Mouse (Mus musculus): ENCODE results near the gene Fcgrt. TPM values are rescaled to one million over a fixed set of nuclear protein-coding genes. Genes with fewer than 3 reads are reported as not detected.

The Fcgrt gene
- polyA plus RNA-seq, 2 experiments from 2014 or later, result 0.78 to 1.1 TPM

DNA sequence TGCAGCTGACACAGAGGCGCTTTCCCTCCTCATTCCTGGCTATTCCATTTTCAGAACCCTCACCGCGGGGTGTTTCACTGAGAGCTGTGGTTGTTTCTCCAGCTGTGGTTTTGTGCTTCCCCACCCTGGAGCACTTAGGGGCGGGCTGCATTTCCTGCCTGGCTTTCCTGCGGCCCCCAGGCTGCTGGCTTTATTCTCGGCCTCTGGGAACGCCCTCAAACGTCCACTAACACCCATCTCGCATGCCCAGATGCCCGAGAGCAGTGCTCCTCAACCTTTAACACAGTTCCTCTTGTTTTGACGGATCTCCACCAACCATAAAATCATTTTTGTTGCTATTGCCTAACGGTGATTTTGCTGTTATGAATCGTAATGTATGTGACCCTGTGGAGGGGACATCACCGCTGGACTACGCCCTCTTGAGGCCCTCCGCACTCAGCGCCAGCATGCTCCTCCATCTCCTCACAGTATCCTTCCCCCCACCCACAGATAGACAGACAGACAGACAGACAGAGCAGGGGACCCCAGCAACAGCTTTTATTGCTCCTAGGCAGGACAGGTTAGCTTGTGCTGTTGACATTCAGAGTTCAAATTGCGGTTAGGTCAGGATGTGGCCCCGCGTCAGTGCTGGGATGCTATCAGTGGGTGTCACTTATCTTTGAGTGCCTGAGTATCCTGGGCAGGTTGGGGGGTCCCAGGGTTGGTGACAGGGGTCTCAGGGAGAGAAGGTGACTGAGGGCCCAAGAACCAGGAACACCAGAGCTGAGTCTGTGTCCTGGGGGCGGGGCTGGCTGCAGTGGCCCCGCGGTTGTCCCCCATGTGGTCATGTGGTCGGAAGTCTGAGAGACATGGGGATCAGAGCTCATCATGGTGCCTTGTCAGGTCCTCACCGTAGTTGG, 21.0 kb downstream of the Fcgrt start:
- peak; percentile 66 for ATAC-seq

DNA sequence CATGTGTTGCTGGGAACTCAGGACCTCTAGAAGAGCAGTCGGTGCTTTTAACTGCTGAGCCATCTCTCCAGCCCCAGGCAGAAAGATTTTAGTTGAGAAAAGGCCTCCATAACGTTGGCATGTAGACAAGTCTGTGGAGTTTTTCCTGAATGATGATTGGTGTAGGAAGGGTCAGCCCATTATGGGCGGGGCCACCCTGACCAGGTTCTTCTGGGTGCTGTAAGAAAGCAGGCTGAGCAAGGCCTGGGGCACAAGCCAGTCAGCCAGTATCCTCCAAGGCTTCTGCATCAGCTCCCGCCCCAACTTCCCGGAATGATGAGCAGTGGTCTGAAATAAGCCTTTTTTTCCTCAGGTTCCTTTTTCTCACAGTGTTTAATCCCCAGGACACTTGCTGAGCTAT, 22.6 kb downstream of the Fcgrt start:
- ATAC-seq, result no peak

DNA sequence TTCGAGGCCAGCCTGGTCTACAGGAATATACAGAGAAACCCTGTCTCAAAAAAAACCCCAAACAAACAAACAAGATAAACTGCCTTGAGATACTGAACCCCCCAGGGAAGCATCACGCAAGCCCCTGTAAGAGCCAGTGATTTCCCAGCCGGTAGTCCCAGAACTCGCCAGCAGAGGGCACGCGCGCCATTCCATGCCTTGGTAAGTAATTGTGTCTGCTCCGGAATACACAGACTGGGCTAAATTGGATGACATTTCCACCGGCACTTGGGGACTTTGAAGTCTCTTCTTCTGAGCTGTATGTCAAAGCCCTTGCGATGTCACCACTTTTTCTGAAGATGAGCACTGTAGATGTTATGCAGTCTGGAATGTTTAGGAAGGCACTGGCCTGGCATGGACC, 23.8 kb downstream of the Fcgrt start:
- peak; percentile 50 for ATAC-seq

DNA sequence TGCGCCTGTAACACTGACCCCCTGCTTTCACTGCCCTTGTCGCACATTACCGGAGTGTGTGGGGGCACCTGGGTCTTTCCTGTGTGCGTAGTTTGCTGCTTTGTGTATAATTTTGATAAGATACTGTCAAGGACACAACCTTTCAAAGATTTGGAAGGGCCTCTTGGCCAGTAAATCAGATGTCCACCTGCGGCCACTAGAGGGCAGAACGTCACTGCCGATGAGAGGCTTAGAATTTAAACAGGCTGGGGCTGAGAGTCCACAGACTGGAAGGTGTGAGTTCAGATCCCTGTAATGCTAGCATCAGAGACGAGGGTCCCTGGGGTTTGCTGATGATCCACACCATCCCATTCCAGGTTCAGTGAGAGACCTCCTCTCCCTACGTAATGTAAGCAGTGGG, 25.1 kb downstream of the Fcgrt start:
- ATAC-seq, result no peak

DNA sequence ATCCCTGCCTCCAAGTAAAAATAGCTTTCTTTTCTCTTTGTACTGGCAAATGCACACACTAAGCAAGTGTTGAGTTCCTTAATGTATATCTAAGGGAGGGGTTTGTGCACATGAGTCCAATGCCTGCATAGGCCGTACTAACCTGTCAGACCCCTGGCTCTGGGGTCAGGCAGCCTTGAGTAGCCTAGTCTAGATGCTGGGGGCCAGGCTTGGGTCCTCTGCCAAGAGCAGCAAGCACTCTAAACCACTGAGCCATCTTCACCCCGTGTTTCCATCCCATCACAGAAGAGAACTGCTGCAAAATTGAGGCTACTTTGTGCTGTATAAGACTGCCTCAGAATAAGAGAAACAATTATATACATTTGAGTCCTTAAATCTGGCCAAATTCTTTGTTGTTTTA, 25.8 kb downstream of the Fcgrt start:
- ATAC-seq, result no peak

DNA sequence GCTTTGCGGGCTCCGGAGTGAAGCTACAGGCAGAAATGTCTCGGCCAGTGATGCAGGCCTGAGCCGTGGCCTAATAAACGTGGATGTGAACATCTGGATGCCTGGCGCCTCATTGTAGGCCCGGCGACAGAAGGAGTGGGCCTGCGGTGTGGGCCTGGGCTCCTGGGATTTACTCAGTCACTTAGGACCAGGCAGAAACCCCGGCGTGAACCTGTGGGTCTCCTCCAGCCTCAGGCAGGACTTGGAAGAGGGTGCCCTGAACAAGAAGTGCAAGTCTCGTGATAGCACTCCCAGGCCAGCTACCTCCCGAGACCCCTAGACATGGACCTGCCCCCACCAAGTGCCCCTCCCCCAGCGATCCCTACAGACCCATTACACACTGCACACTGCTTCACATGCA, 26.3 kb downstream of the Fcgrt start:
- no peak for ATAC-seq

DNA sequence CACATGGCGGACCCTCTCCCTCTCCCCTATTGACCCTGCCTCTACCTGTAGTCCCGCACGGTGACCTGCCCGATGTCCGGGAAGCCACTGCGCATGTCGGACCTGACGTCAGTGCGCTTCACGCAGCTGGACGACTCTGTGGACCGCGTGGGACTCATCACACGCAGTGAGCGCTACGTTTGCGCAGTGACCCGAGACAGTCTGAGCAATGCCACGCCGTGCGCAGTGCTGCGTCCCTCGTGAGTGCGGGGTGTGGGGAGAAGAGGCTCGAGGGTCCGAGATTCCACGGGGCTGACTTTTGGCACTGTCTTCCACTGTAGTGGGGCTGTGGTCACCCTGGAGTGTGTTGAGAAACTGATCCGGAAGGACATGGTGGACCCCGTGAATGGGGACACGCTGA, 27.1 kb downstream of the Fcgrt start:
- no peak for ATAC-seq

DNA sequence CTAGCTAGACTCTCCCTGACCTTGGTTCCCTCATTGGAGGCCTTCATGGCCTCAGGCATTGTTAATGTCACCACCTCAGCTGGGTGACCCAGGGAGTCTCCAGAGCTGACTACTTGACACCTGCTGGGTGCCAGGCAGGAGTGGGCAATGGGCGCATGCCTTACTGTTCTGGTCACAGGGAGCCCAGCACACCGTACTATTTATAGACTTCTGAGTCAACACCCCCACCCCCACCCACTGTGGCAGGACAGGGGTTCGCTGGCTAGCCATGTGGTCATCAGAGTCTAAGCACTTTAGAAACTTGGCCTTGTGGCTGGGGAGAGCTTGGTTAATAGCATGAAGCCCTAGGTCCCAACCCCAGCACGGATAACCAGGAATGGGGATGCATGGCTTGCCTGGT, 28.2 kb downstream of the Fcgrt start:
- ATAC-seq, result no peak

DNA sequence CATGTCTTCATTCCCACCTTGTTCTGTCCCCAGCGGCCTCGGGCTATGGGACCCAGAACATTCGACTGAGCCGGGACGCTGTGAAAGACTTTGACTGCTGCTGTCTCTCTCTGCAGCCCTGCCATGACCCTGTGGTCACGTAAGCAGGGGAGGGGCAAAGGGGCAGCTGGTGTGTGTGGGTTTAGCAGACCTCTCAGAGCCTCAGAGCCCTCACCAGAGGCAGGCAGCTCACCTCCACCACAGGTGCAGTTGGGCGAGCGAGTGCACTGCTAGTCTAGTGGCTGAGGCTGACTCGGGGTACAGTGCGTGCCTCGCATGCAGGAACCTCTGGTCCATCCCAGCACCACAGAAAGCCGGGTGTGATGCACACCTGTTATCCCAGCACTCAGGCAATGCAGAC, 29.7 kb downstream of the Fcgrt start:
- no peak for ATAC-seq

DNA sequence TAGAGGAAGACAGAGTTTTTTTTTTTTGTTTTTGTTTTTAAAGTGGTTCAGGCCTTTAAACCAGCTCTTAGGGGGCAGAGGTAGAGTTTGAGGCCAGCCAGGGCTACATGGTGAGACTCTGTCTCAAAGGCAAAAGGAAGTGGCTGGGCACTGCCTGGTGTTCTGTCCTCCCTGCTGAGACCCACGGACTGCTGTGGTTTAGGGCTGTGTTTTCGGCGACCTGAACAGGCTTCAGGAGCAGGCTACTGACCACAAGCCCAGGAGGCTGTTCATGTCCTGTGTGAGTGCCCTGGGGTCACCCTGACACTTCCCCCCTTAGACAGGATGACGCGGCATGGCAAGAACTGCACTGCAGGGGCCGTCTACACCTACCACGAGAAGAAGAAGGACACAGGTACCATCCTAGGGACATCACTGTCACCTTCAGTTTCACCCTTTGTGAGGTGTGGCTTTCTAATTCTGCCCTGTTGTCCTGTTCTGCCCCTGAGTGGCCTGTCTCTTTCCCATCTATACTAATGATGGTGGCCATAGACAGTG, 30.4 kb downstream of the Fcgrt start:
- no peak for ATAC-seq

DNA sequence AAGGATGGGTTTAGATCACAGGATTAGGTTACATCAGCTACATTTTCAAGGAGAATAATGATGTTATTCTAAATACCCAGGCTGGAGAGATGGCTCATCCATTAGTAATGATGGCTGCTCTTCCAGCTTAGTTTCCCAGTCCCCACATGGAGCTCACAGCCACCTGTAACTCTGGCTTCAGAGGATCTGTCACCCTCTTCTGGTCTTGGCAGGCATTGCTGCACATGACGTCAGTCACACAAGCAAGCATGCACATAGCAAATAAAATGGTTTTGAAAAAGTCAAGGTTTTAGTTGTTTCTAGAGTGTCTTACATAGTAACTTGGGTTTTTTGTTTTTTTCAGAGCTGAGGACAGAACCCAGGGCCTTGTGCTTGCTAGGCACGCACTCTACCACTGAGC, 31.4 kb downstream of the Fcgrt start:
- ATAC-seq, result no peak

DNA sequence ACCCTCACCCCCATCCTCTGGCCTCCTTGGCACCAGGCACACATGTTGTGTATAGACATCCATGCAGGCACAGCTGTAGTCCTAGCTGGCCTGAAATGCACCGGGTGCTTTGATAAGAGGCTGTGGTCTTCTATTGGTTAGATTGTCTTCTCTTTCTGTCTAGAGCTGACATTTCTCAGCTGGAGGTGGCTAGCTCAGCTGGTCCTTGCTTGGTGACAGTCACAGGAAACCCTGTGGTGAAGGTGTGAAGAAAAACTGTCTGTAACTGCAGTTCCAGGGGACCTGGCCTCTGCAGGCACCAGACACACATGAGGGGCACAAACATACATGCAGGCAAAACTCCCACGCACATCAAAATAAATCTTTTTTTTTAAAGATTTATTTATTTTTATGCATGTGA, 34.0 kb downstream of the Fcgrt start:
- peak; percentile 85 for ATAC-seq

DNA sequence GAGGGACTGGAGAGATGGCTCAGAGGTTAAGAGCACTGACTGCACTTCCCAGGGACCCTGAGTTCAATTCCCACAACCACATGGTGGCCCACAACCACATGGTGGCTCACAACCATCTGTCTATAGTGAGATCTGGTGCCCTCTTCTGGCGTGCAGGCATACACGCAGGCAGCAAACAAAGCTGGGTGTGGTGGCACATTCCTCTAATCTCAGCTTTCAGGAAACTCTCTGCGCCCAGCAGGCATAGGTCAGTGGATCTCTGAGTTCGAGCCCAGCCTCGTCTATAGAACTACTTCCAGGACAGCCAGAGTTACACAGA, 35.7 kb downstream of the Fcgrt start:
- no peak for ATAC-seq

DNA sequence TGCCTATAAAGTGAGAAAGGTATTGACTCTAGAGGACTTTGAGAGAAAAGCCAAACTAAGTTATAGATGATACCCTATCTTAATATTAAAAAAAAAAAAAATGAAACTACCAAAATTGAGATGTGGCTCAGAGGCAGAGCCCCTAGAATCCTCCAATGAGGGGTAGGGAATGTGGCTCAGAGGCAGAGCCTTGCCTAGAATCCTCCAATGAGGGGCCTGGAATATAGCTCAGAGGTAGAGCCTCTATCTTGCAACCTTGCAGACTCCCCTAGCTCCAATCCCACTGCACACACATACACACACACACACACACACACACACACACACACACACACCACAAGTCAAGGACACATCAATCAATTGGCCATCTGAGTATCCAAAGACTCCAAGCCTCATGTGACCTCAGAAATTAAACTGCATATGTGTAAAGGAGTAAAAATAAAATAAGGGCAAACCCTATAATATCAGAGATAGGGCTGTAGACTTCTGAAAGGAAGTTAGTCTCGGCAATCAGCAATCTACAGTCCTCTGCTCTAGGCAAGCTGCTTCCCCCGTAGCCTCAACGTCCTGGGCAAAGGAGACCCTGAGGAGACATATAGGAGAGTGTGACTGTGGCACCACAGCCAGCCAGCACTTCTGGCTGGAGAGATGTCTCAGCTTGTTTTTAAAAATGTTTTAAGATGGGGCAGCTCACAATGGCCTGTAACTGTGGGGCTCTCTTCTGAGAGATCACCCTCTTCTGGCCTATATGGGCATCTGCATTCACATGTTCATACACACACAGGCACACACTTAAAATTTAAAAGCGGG, 36.3 kb downstream of the Fcgrt start:
- no peak for ATAC-seq

DNA sequence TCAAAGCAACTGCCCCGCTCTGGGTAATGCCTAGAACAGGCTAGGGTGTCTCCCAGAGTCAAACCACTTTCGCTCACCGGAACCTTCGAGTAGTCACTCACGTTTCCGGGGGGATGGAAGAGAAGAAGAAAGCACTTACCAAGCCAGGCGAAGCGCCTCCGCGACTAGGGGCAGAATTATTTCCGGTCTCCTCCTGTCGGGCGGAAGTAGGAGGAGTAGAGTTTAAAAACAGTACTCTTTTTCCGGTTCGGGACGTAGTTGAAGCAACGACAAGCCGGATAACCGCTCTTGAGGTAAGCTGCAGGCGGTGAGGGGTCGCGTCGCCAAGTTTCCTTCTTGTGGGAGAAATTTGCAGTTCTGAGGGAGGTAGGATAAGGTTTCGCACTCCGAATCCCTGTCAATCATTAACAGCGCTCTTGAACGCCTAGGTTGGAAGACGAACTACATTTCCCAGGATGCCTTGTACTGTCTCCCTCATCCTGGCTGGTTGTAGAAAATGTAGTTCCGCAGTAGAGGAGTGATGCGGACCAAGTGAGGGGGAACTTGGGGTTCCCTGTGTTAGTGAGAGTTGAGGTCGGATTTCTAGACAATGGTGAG, 41.3 kb downstream of the Fcgrt start, which contains the start of the genes Nosip and Prrg2:
Nosip (plus strand) TSS at position 191 of the 597 bp plus-strand sequence.
Prrg2 (minus strand) TSS at position 439 of the 597 bp plus-strand sequence.
- peak; percentile 95 for ATAC-seq

DNA sequence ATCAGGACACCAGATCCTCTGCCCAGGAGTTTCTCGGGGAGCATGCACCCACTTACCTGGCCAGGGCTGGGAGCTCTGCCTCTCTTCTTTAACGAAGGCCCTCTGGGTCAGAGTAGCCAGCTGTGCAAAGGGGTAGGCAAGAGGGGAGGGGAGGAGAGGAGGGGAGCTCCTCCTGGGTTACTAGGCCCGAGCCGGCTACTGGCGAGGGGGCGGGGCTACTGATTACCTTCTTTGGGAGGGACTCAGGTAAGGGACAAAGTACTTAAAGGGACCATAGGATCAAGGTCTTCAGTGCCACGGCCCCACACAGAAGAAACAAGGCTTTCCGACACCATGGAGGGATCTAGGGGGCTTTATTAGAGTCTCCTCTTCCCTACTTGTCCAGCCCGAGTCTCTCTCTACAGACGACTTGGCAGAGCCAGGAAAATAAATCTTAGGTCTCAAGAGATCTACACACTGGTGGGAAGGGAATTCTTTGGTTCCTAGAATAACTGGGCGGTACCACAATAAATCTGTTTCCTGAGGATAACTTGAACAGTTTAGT, 42.0 kb downstream of the Fcgrt start:
- no peak for ATAC-seq

DNA sequence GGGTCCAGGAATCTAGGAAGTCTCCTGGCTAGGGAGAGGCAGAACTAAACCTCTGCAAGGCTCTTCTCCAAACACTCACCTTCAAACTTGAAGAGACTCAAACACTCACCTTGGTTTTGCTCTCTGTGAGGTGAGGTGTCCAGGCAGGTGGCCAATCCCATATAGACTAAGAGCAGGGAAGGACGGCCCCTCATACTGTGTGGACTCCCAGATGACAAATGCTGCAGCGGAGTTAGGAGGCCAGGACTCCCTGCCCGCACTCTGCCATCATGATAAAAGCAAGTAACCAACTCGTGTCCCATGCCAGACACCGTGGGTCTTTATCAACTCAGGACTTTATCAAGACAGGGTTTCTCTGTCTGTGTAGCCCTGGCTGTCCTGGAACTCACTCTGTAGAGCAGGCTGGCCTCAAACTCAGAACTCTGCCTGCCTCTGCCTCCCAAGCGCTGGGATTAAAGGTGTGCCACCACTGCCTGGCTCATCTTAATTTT, 43.0 kb downstream of the Fcgrt start:
- no peak for ATAC-seq

DNA sequence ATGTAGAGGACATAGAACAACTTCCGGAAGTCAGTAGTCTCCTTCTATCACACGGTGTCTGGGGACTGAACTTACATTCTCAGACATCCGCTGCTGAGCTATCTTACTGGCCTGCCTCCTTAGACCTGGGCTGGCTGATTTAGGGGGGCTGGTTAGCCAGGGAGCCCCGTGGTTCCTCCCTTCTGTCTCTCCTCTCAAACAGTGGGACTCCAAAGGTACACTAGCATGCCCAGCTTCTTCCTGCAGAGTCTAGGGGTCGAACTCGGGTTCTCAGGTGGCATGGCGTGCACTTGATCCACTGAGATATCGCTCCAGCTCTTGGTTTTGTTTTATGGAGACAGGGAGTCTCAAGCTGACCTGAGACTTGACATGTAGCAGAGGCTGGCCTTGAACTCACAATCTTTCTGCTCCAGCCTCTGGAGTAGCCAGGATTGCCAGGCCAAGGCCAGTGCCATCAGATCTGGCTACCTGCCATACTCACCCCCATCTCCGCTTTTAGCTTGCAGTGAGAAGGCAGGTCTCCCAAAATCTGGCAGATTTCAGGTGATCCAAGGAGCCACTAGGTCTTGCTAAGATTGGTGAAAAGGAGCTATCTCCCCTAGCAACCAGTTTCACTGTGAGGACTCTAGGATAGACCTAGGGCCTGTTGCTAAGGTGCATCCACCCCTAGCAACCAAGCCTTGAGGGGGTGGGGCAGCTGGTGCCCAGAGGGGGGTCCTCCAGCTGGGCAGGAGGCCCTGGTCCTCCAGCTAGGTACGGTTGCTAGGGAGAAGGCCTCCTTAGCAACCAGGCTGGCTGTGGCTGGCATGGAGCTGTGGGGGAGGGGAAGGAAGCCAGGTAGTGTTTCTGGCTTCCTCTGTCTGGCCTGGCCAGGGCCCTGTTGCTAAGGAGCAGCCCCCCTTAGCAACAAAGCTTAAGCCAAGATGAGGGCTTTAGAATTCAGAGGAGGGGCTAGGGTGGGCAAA, 44.8 kb downstream of the Fcgrt start:
- no peak for ATAC-seq

DNA sequence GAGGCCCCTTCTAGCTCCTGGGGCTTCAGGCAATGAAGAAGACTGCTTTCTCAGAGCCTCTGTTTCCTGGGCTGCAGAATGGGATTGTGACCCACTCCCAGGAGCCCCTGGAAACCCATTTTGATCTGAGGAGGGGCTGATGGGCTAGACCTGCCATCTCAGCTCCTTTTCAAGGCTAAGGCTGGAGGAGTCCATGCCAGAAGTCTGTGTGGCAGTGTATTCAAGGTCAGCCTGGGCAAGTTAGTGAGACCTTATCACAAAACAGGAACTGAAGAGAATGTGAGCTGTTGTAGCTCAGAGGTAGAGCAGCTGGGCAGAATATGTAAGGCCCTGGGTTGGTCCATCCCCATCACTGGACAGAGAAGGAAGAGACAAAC, 46.7 kb downstream of the Fcgrt start:
- ATAC-seq, result no peak

DNA sequence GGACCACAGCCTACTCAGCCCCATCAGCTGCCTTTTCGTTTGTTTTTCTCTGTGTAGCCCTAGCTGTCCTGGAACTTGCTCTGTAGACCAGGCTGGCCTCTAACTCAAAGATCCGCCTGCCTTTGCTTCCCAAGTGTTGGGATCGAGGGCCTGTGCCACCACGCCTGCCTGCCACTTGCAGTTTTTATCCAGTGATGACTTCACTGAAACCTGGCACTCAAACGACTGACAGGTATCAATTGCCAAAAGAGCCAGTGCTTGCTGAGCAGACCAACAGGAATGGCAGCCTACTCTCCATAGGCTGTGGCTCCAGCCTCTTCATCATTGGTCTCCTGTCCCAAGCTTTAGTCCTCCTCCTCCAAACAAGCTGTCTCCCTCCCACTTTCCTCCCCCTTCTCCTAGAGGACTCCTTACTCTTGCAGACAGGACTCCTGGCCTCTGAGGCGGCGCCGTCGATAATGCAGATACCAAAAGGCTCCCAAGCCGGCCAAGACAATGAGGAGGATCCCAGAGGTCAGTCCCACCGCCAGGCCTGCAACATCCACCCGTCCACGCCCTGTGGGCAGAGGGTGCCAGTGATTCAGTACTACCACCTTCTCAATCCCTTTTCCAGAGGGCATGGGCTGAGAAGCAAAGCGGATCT, 47.2 kb downstream of the Fcgrt start:
- no peak for ATAC-seq

DNA sequence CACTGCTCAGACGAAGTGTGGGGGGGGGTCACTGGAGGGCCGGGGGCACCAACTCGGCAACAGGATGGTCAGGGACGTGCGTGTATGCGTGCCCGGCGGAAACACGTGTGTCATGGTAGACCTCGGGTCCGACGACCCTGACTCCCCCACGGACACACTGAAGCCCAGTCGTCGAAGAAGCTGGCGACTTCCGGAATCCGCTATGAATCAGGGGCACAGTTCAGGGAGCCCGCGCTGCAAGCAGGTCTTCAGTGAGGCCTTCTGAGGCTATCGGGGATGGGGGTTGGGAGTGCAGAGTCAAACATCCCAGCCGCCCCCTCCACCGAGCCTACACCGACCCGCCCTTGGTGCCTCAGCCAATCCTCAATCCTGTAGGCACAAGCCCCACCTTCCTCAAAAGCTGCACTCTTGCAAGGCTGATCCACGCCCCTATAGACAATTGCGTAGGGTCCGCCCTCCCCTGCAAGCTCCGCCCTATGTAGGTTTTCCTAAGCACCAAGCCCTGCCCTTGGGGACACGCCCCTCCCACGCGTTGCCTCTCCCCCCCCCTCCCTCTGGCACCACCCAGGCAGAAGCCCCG, 49.6 kb downstream of the Fcgrt start:
- peak; percentile 92 for ATAC-seq

Data from activated CD4-positive, CD25-positive, alpha-beta regulatory T cell, adult 4 months (primary cell).